ENCODE assay signal across 10 mouse cellular contexts in genomic region chr17:56509707-56510472, GRCm38 (mm10). TPM values are rescaled to one million over a fixed set of nuclear protein-coding genes. Genes with fewer than 3 reads are reported as not detected.
DNase-seq lines count a peak whose midpoint lies in the region; ATAC-seq and TF ChIP-seq lines count a peak whose summit lies in the region.
"Had no signal": no experiment of that assay in that cellular context is flagged by ENCODE, and none has a peak within 500 bp of the region (broad histone marks: within the 10 kb centered on the region; RNA-seq: fewer than 3 reads in every experiment).

No protein-coding gene starts in this region.

- WGBS in kidney, adult 2 months = 9% methylated on average over 37 of the region's 37 CpGs
- WGBS in forebrain, postnatal 0 days = 6% methylated on average over 32 of the region's 37 CpGs
- 7% methylated on average over 35 of the region's 37 CpGs for WGBS in liver, embryonic 13.5 days (ENCODE audit: insufficient replicate concordance)
- 11% methylated on average over 31 of the region's 37 CpGs for WGBS in stomach, postnatal 0 days

- no peak overlapping the region for H3K27ac ChIP-seq in kidney, adult 2 months (ENCODE audit: insufficient read depth, low read depth, low read length)
- peak overlapping the region; percentile 30; the same call in 1 of the 2 replicates for H3K27ac ChIP-seq in forebrain, postnatal 0 days (ENCODE audit: low read depth, low read length)
- H3K27ac ChIP-seq in liver, embryonic 13.5 days = no peak overlapping the region
- no peak overlapping the region for H3K27ac ChIP-seq in stomach, postnatal 0 days (replicated peaks)

- H3K9me3 ChIP-seq in forebrain, postnatal 0 days (ENCODE audit: low read length) = no peaks in the 10 kb centered on the region
- no peaks in the 10 kb centered on the region for H3K9me3 ChIP-seq in liver, embryonic 13.5 days (replicated peaks)
- H3K9me3 ChIP-seq in stomach, postnatal 0 days (ENCODE audit: control insufficient read depth, low read length) = no peaks in the 10 kb centered on the region

- no peak for TF ChIP-seq EP300 in stomach, postnatal 0 days (optimal IDR thresholded peaks at IDR 0.05)

- no peak for TF ChIP-seq POLR2A in kidney, adult 2 months (IDR thresholded peaks at IDR 0.05; ENCODE audit: low read depth, low read length)

- no peak overlapping the region for H3K4me3 ChIP-seq in kidney, adult 2 months (ENCODE audit: insufficient read depth, low read depth, low read length)
- no peak overlapping the region for H3K4me3 ChIP-seq in forebrain, postnatal 0 days (ENCODE audit: low read depth, low read length)
- H3K4me3 ChIP-seq in liver, embryonic 13.5 days (replicated peaks) = no peak overlapping the region
- H3K4me3 ChIP-seq in stomach, postnatal 0 days (ENCODE audit: low read depth, low read length) = no peak overlapping the region

- H3K4me2 ChIP-seq in forebrain, postnatal 0 days (ENCODE audit: low read depth) = peak overlapping the region; percentile 13; the same call in 1 of the 2 replicates
- peak overlapping the region; percentile 34; the same call in 1 of the 2 replicates for H3K4me2 ChIP-seq in liver, embryonic 13.5 days
- no peak overlapping the region for H3K4me2 ChIP-seq in stomach, postnatal 0 days (replicated peaks; ENCODE audit: low read depth)

- peak; percentile 50 for ATAC-seq in forebrain, postnatal 0 days
- no peak for ATAC-seq in liver, embryonic 13.5 days (ENCODE audit: low read depth)
- ATAC-seq in stomach, postnatal 0 days (ENCODE audit: low FRiP score, low TSS enrichment) = no peak
- no peak for ATAC-seq in frontal cortex, adult (ENCODE audit: low TSS enrichment)

- H3K36me3 ChIP-seq in kidney, adult 2 months (ENCODE audit: control insufficient read depth, insufficient read depth, low read length) = no peaks in the 10 kb centered on the region
- H3K36me3 ChIP-seq in forebrain, postnatal 0 days (ENCODE audit: insufficient read depth) = no peaks in the 10 kb centered on the region
- H3K36me3 ChIP-seq in liver, embryonic 13.5 days = no peaks in the 10 kb centered on the region
- H3K36me3 ChIP-seq in stomach, postnatal 0 days (ENCODE audit: control insufficient read depth, insufficient read depth, low read length) = no peaks in the 10 kb centered on the region

- H3K9ac ChIP-seq in forebrain, postnatal 0 days = no peak overlapping the region
- no peak overlapping the region for H3K9ac ChIP-seq in liver, embryonic 13.5 days
- H3K9ac ChIP-seq in stomach, postnatal 0 days (ENCODE audit: low read length) = no peak overlapping the region

- peak; percentile 64 for DNase-seq in kidney, postnatal 10 days
- no peak for DNase-seq in kidney, adult 2 months
- DNase-seq in cerebellum, adult 11-12 months = peak; percentile 81
- peak; percentile 82 for DNase-seq in forebrain, postnatal 0 days
- DNase-seq in liver, embryonic 13.5 days = no peak
- peak; percentile 45 for DNase-seq in stomach, postnatal 0 days (ENCODE audit: low spot score)
- DNase-seq in spleen, postnatal 36 days (ENCODE audit: low spot score in 2 of 2) = no peak

- TF ChIP-seq CTCF in kidney, adult 2 months (conservative IDR thresholded peaks at IDR 0.05; ENCODE audit: insufficient read depth, insufficient read length, low read depth, low read length) = no peak
- no peak for TF ChIP-seq CTCF in forebrain, postnatal 0 days (IDR thresholded peaks at IDR 0.05; ENCODE audit: low read depth)
- no peak for TF ChIP-seq CTCF in stomach, postnatal 0 days (IDR thresholded peaks at IDR 0.05; ENCODE audit: low read depth)

- no peaks in the 10 kb centered on the region for H3K4me1 ChIP-seq in kidney, adult 2 months (ENCODE audit: control insufficient read depth, insufficient read depth, low read length)
- H3K4me1 ChIP-seq in forebrain, postnatal 0 days (ENCODE audit: insufficient read depth) = peaks cover 7% of the 10 kb centered on the region; the same call in 1 of the 2 replicates
- H3K4me1 ChIP-seq in liver, embryonic 13.5 days (replicated peaks) = peaks cover 15% of the 10 kb centered on the region
- no peaks in the 10 kb centered on the region for H3K4me1 ChIP-seq in stomach, postnatal 0 days (replicated peaks; ENCODE audit: control insufficient read depth, insufficient read depth)

- H3K27me3 ChIP-seq in kidney, adult 2 months (replicated peaks; ENCODE audit: control insufficient read depth, insufficient read depth, low read length) = no peaks in the 10 kb centered on the region
- H3K27me3 ChIP-seq in forebrain, postnatal 0 days (ENCODE audit: insufficient read depth, low read length) = no peaks in the 10 kb centered on the region; the same call in 1 of the 2 replicates
- peaks cover 66% of the 10 kb centered on the region for H3K27me3 ChIP-seq in liver, embryonic 13.5 days
- H3K27me3 ChIP-seq in stomach, postnatal 0 days (ENCODE audit: control insufficient read depth, insufficient read depth, low read length) = peaks cover 23% of the 10 kb centered on the region; the same call in 1 of the 2 replicates

RNA-seq across cellular contexts. Expression of gene Znrf4, which starts 2.3 kb away (rescaled TPM):
- 0.17 and 0.52 TPM in 2 replicates for polyA plus RNA-seq in kidney, adult 2 months (2012; rRNA removed)
- not detected in 2 replicates for total RNA-seq in forebrain, postnatal 0 days (2014; rRNA removed)
- 0.13 and 0.16 TPM in 2 replicates for polyA plus RNA-seq in forebrain, postnatal 0 days (2015; fragmentation: Nextera tagmentation; extraction: Ambion mirVana)
- not detected in 2 replicates for polyA plus RNA-seq in liver, embryonic 13.5 days (2015; fragmentation: Nextera tagmentation; extraction: Ambion mirVana)
- polyA plus RNA-seq in stomach, postnatal 0 days (2015; fragmentation: Nextera tagmentation; extraction: Ambion mirVana) = not detected in 2 replicates
- polyA plus RNA-seq: heart, embryonic 16.5 days; spleen, adult 2 months had no signal

RNA-seq across cellular contexts. Expression of gene Ptprs, which starts 33.6 kb away (rescaled TPM):
- 38.8 and 48.0 TPM in 2 replicates for polyA plus RNA-seq in kidney, adult 2 months (2012; rRNA removed)
- total RNA-seq in forebrain, postnatal 0 days (2014; rRNA removed) = 568 and 711 TPM in 2 replicates
- polyA plus RNA-seq in forebrain, postnatal 0 days (2015; fragmentation: Nextera tagmentation; extraction: Ambion mirVana) = 196 and 250 TPM in 2 replicates
- polyA plus RNA-seq in liver, embryonic 13.5 days (2015; fragmentation: Nextera tagmentation; extraction: Ambion mirVana) = 6.2 and 7.6 TPM in 2 replicates
- polyA plus RNA-seq in stomach, postnatal 0 days (2015; fragmentation: Nextera tagmentation; extraction: Ambion mirVana) = 22.2 and 22.8 TPM in 2 replicates

RNA-seq across cellular contexts. Expression of gene Gm20219, which starts 44.3 kb away (rescaled TPM):
- polyA plus RNA-seq in kidney, adult 2 months (2012; rRNA removed) = 1.7 and 2.1 TPM in 2 replicates
- total RNA-seq in forebrain, postnatal 0 days (2014; rRNA removed) = 0.33 TPM in 1 of 2 replicates, not detected in the other
- polyA plus RNA-seq in forebrain, postnatal 0 days (2015; fragmentation: Nextera tagmentation; extraction: Ambion mirVana) = 0.29 and 0.40 TPM in 2 replicates
- 0.08 and 0.14 TPM in 2 replicates for polyA plus RNA-seq in liver, embryonic 13.5 days (2015; fragmentation: Nextera tagmentation; extraction: Ambion mirVana)
- 15.9 and 19.2 TPM in 2 replicates for polyA plus RNA-seq in stomach, postnatal 0 days (2015; fragmentation: Nextera tagmentation; extraction: Ambion mirVana)

Comparison
In these comparisons a context has a peak if more than half of its experiments do, and no peak if none do; other contexts are left out.
1. DNase-seq: peak in kidney, postnatal 10 days (single experiment), cerebellum, adult 11-12 months (single experiment), forebrain, postnatal 0 days (single experiment) and stomach, postnatal 0 days (single experiment); none in kidney, adult 2 months (single experiment), liver, embryonic 13.5 days (single experiment) and spleen, postnatal 36 days (0 of 2).